Mouse (Mus musculus): ENCODE measurements around the gene Chac2.
"Not testable (repeated sequence)": the region's sequence is repeated elsewhere in the genome, so short reads cannot be mapped to it uniquely, and the experiment has no call there.

Gene Chac2

GRCm38 (mm10) chr11:30985877-30986624, at the start of gene Chac2:
Gene Chac2 (minus strand): TSS chr11:30986350.
- peak; percentile 78 for DNase-seq

- no peak for DNase-seq
Measured at GRCm38 (mm10) chr11:31034958-31035357, 48.8 kb upstream of the Chac2 start.

GRCm38 (mm10) chr11:31017466-31017865, 31.3 kb upstream of the Chac2 start:
- DNase-seq: not testable (repeated sequence)

- DNase-seq: not testable (repeated sequence)
Measured at GRCm38 (mm10) chr11:31009668-31010067, 23.5 kb upstream of the Chac2 start.

GRCm38 (mm10) chr11:31001169-31001908, 15.2 kb upstream of the Chac2 start:
- DNase-seq: no peak

GRCm38 (mm10) chr11:31000028-31000427, 13.9 kb upstream of the Chac2 start:
- DNase-seq: no peak

GRCm38 (mm10) chr11:30998704-30999103, 12.6 kb upstream of the Chac2 start:
- no peak for DNase-seq

GRCm38 (mm10) chr11:30998199-30998598, 12.0 kb upstream of the Chac2 start:
- no peak for DNase-seq

- DNase-seq: no peak
Measured at GRCm38 (mm10) chr11:30996670-30997069, 10.5 kb upstream of the Chac2 start.

- no peak for DNase-seq
Measured at GRCm38 (mm10) chr11:30986625-30987017, 471 bp upstream of the Chac2 start.

GRCm38 (mm10) chr11:30985237-30985636, 913 bp downstream of the Chac2 start:
- DNase-seq: no peak

- peak; percentile 90 for DNase-seq
Measured at GRCm38 (mm10) chr11:30954279-30954725, 31.8 kb downstream of the Chac2 start, which contains the start of gene Erlec1. Gene Erlec1 (minus strand): TSS chr11:30954335.

- DNase-seq: peak; percentile 63
Measured at GRCm38 (mm10) chr11:30953469-30954154, 32.5 kb downstream of the Chac2 start.

- DNase-seq: peak; percentile 16
Measured at GRCm38 (mm10) chr11:30952829-30953228, 33.3 kb downstream of the Chac2 start.

- no peak for DNase-seq
Measured at GRCm38 (mm10) chr11:30943522-30943921, 42.6 kb downstream of the Chac2 start.

GRCm38 (mm10) chr11:30928498-30928897, 57.7 kb downstream of the Chac2 start:
- DNase-seq: no peak

- no peak for DNase-seq
Measured at GRCm38 (mm10) chr11:30928079-30928478, 58.1 kb downstream of the Chac2 start.
